Mouse (Mus musculus) sigmoid colon, adult 10 weeks (tissue): ENCODE data around the gene Hnrnpd. TPM values are rescaled to one million over a fixed set of nuclear protein-coding genes. Genes with fewer than 3 reads are reported as not detected.

Source experiments
- polyA plus RNA-seq: library from polyadenylated mRNA; stranded (reverse); fragments of 350-450 nt; fragmentation: Illumina TruSeq; extraction: RNeasy Lipid Tissue Mini Kit (QIAGEN cat#74804); gene quantifications from one replicate; pipeline ENCODE4 v1.2.3, GENCODE M21; 2014; ENCODE audit warnings: low read depth, low replicate concordance

Hnrnpd gene
- 704 TPM for polyA plus RNA-seq

DNA sequence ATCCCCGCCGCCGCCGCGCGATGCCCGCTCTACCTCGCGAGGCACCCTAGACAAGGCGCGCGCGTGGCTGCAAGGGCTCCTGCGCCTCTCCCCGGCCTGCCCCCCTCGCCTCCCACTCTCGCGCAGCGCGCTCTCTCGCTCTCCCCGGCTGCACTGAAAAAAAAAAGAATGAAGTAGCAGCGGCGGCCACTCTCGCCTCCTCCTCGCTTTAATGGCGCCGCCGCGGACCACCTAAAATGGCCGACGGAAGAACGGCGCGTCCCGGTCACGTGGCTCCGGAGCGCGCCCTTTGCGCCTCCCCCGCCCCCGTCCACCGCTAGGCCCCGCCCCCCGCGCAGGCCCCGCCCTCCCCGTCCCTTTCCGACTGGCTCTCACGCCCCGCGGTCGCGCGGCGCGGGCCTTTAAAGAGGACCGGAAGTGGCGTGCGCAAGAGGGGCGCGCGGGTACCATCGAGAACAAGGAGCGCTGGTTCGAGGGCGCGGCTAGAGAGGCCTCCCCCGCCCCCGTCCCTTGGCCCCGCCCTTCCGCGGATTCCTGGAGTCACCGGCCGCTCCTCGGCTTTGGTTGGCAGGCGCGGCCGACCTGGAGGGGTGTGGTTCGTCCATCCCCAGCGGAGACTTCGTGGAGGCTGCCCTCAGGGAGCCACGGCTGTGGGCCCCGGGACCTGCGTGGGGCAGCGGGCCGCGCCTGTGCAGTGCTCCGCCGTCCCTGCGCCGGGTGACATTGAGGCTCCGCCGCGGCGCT, at the start of gene Hnrnpd, which contains the start of gene 4930524J08Rik:
TSS of gene Hnrnpd (minus strand) at position 240 of the 744 bp plus-strand sequence.
TSS of gene 4930524J08Rik (plus strand) at position 363 of the 744 bp plus-strand sequence.

DNA sequence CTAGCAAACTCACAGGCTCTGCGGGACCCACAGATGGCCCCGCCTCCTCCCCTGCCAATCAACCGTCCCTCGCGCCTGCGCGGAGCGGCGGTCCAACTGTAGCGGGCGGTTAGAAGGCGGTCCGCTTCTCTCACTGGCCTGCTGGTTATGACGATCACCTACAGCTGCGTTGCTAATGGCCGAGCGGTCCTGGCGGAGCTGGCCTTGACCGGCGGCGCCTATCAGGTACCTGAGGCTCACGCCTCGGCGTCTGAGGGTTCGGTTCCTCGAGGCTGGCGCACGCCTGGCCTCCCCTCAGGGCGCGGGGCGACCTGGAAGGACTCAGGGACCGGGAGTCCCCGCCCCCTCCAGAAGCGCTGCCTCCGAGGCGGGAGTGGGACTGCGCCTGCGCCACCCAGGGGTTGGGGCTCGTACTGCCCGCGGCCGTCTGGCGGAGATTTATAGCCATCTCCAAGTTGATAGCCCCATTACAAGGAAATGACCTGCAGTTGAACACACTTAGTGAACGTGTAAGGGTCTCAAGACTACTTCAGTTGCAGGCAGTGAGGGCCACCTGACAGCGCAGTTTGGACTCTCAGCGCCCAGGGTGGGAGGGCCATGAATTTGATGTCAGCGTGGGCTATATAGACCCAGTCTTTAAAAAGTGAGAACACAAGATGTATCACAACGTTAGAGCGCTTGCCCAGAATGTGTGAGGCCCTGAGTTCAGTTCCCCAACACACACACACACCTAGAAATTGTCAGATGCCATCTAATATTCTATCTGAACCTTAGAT, 72.4 kb downstream of the Hnrnpd start, which contains the start of gene Vamp9:
TSS of gene Vamp9 (plus strand) at position 74 of the 776 bp plus-strand sequence.

Other genes starting within 250 kb of the Hnrnpd start
- 65.8 TPM for gene Rasgef1b, start 249.9 kb downstream of the Hnrnpd start, polyA plus RNA-seq
- not detected for gene Vamp9, start 72.7 kb downstream of the Hnrnpd start, polyA plus RNA-seq
- gene 4930524J08Rik, start 123 bp upstream of the Hnrnpd start, polyA plus RNA-seq: 1.2 TPM
- 669 TPM for gene Hnrnpdl, start 60.7 kb upstream of the Hnrnpd start, polyA plus RNA-seq
- 23.9 TPM for gene Enoph1, start 61.0 kb upstream of the Hnrnpd start, polyA plus RNA-seq
- gene Tmem150c, start 180.9 kb upstream of the Hnrnpd start, polyA plus RNA-seq: 0.85 TPM